Mouse (Mus musculus) heart, adult 9 months (tissue): ENCODE measurements around the gene Fgf13.

Source experiments
- DNase-seq, 2 experiments: peaks; one replicate each; pipeline ENCODE4 v3.0.0; 2022; ENCODE audit warnings: low spot score in 2 of 2

Fgf13 gene

GRCm38 (mm10) chrX:59194149-59194548 is 373.7 kb downstream of the Fgf13 start:
- DNase-seq, result no peak

GRCm38 (mm10) chrX:59186922-59187321 is 380.9 kb downstream of the Fgf13 start:
- DNase-seq, result no peak

GRCm38 (mm10) chrX:59182323-59182722 is 385.5 kb downstream of the Fgf13 start:
- DNase-seq, result peak; percentile 4 to 32

GRCm38 (mm10) chrX:59179627-59180026 is 388.2 kb downstream of the Fgf13 start:
- DNase-seq, result no peak

GRCm38 (mm10) chrX:59179081-59179596 is 388.7 kb downstream of the Fgf13 start:
- peak in 1 of 2 experiments; percentile 16 for DNase-seq

GRCm38 (mm10) chrX:59177653-59178052 is 390.2 kb downstream of the Fgf13 start:
- no peak for DNase-seq

- DNase-seq, result no peak
Measured at GRCm38 (mm10) chrX:59172200-59172599, 395.7 kb downstream of the Fgf13 start.

- no peak for DNase-seq
Measured at GRCm38 (mm10) chrX:59166763-59167162, 401.1 kb downstream of the Fgf13 start.

- no peak for DNase-seq
Measured at GRCm38 (mm10) chrX:59141947-59142346, 425.9 kb downstream of the Fgf13 start.

GRCm38 (mm10) chrX:59134928-59135361 is 432.9 kb downstream of the Fgf13 start:
- peak in 1 of 2 experiments; percentile 1 for DNase-seq

- no peak for DNase-seq
Measured at GRCm38 (mm10) chrX:59134166-59134861, 433.6 kb downstream of the Fgf13 start.

GRCm38 (mm10) chrX:59133834-59134165 is 434.1 kb downstream of the Fgf13 start:
- no peak for DNase-seq

- peak in 1 of 2 experiments; percentile 0 for DNase-seq
Measured at GRCm38 (mm10) chrX:59133416-59133815, 434.5 kb downstream of the Fgf13 start.

GRCm38 (mm10) chrX:59126637-59127036 is 441.2 kb downstream of the Fgf13 start:
- no peak for DNase-seq

GRCm38 (mm10) chrX:59113187-59113586 is 454.7 kb downstream of the Fgf13 start:
- DNase-seq, result no peak

- DNase-seq, result no peak
Measured at GRCm38 (mm10) chrX:59085928-59086327, 481.9 kb downstream of the Fgf13 start.

GRCm38 (mm10) chrX:59080427-59080826 is 487.4 kb downstream of the Fgf13 start:
- DNase-seq, result no peak

- DNase-seq, result no peak
Measured at GRCm38 (mm10) chrX:59072083-59072482, 495.8 kb downstream of the Fgf13 start.

- no peak for DNase-seq
Measured at GRCm38 (mm10) chrX:59063157-59063556, 504.7 kb downstream of the Fgf13 start.

GRCm38 (mm10) chrX:59034969-59035368 is 532.9 kb downstream of the Fgf13 start:
- DNase-seq, result no peak
